Mouse (Mus musculus): ENCODE results near the gene Ttll1.
A peak's percentile ranks its signal among the peaks of the same experiment; 100 is the strongest.

- TF ChIP-seq EP300 (IDR thresholded peaks at IDR 0.05; ENCODE audit: low read depth): peak; percentile 84
- no peak for TF ChIP-seq CTCF (IDR thresholded peaks at IDR 0.05; ENCODE audit: low read depth)
Observed at GRCm38 (mm10) chr15:83471476-83471875, 39.2 kb downstream of the Ttll1 start.

Data from heart, postnatal 0 days (tissue).